Mouse (Mus musculus): ENCODE measurements around the gene Slc31a2.

DNA sequence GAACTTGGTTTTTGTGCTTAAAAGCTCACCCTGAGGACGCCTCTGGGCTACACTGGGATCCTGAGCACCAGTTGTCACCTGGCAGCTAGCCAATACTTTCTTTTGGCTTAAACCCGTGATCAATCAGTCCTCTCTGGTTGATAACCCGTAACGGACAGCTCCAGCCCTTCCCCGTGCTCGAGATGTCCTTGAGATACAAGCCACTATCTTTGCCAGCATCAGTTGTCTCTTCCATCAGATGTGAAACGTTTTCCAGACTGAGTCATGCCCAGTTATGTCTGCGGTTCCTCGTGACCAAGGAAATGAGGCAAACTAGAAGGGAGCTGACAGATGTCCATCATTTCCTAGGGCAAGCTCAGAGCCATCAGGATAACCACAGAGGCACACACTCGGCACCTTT, 4.7 kb downstream of the Slc31a2 start:
- TF ChIP-seq CTCF (IDR thresholded peaks at IDR 0.05) (no peak), EP300 (IDR thresholded peaks at IDR 0.05; ENCODE audit: insufficient read depth, low read depth, low read length) (no peak)

All from heart, adult 2 months (tissue).